Mouse (Mus musculus): ENCODE results near the gene Dnah12.
A peak's percentile ranks its signal among the peaks of the same experiment; 100 is the strongest.
"Not testable (repeated sequence)": the region's sequence is repeated elsewhere in the genome, so short reads cannot be mapped to it uniquely, and the experiment has no call there.

The Dnah12 gene

DNA sequence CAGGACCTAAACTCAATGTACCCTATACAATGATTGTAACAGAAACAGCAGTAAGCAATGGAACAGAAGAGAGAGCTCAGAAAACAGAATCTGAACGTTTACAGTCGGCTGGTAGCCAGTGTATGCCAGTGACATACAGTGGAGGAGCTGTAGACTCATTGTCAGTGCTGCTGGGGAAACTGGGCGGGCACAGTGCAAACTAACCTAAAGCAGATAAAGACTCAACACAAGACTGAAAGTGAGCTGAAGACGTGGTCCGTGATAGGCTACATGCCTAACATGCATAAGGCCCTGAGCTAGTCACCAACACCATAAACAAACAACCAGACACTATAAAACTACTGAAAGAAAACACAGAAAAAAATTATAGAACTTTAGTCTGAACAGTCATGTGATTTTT lies 188.6 kb downstream of the Dnah12 start:
- no peak for DNase-seq (ENCODE audit: low read depth)

DNA sequence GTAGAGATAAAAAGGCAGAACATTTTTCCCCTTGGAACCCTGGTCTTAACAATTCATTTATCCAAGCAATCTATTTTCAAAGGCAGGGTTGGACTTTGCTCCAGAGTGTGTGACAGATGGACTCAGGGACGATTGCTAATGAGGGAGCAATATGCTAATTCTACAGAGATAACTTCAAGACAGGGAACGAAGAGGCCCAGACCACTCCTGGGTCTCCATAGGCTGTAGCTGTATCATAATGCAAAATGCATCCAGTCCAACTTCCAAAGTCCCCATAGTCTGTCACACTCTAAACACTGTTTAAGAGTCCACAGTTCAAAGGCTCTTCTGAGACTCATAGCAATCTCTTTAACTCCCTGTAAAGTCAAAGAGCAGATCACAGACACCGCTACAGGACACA lies 194.2 kb downstream of the Dnah12 start:
- DNase-seq (ENCODE audit: low read depth), result no peak

DNA sequence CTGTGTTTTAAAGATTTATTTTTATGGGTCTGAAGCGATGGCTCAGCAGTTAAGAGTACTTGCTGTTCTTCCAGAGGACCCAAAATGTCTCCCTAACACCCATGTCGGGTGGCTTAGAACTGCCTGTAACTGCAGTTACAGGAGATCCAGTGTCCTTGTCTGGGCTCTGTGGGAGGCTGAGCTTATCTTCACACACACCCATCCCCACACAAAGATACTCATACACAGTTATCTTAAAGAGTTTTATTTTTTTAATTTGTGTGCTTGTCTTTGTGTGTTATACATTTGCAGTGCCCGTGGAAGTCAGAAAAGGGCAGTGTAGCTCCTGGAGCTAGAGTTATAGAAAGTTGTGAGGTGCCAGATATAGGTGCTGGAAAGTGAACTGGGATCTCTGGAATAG lies 197.7 kb downstream of the Dnah12 start:
- DNase-seq (ENCODE audit: low read depth), result no peak

DNA sequence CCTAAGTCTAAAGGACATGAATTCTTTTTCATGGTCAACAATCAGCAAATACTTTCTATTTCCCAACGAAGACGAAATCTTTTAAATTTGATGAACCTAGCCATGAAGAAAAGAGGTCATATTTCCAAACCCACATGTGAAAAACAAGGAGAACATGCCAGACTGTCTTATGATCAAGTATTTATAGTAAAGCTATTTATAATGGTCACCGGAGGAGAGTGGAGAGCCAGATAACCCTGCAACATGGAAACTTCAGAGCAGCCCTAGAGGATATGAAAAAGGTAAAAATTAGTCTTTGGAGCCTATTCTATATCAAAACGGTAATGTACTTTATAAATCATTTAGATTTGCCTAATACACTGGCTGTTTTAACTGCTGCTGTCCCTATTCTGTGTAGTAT lies 201.3 kb downstream of the Dnah12 start, which contains the start of gene Asb14:
Gene Asb14 (plus strand): TSS at position 166 of the 400 bp plus-strand sequence.
- DNase-seq (ENCODE audit: low read depth), result no peak

DNA sequence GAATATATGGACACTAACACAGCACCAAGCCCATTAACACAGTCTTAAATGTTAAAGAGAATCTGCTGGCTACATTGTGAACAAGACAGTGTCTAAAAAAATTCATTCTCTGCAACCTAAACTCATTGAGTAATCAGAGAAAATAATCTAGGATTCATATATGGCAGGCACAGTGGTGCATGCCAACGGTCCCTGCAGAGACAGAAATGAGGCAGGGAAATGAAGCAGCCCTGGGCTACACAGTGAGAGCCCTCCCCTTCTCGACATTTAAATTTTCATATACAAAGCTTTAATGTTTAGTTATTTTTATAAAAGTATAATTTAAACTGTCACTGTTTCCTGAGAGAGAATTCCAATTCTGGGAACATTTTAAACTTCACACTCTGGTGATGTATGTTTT lies 206.4 kb downstream of the Dnah12 start:
- no peak for DNase-seq (ENCODE audit: low read depth)

DNA sequence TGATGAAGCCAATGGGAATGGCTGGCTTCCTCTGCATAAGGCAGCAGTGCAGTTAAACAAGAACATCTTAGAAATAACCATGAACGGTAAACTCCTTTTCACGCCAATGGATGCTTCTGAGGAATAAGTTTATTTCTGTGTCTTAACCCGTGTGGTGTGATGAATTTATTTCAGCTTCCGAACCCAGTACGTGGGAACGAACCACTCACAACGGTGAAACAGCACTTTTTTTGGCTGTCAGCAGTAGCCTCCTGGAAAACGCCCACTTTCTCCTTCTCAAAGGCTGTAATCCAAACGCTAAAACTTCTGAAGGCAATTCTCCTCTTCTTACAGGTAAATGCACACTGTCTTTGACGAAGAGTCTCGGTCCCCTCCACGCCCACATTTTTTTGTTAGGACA lies 207.8 kb downstream of the Dnah12 start:
- DNase-seq (ENCODE audit: low read depth), result no peak

DNA sequence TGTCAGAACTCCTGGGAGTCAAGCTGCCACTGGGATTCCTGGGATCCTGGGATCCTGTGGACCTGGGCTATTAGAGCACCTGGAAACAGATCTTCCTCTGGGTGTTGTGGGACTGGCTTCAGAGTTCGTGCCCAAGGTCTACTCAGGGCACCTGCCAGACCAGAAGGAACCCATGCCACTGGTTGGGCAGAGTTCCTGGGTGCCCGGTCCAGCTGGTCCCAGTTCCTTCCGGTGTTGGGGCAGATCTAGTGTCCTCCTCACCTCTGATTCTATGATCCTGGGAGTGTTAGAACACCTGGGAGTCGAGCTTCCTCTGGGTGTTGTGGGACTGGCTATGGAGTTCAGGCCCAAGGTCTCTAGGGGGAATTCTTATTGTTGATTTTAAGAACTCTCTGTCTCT lies 214.3 kb downstream of the Dnah12 start:
- no peak for DNase-seq (ENCODE audit: low read depth)

DNA sequence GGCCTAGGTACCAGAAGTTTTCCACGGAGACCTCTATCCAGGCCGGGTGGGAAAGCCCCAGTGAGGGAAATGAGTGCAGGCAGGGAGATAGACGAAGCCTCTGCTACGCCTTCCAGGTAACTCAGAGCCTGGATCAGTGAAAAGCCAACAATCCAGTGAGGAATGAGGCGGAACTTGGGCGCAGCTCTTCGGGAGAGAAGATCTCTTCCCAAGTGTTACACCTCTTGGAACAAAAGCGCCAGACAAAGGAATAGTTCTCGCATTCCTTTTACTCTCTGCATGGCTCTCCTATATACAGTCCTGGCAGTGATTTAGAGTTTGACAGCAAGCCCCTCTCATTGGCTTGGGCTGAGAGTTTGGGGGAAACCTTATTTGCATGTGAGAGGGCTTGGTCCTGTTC lies 217.4 kb downstream of the Dnah12 start:
- not testable (repeated sequence) for DNase-seq (ENCODE audit: low read depth)

DNA sequence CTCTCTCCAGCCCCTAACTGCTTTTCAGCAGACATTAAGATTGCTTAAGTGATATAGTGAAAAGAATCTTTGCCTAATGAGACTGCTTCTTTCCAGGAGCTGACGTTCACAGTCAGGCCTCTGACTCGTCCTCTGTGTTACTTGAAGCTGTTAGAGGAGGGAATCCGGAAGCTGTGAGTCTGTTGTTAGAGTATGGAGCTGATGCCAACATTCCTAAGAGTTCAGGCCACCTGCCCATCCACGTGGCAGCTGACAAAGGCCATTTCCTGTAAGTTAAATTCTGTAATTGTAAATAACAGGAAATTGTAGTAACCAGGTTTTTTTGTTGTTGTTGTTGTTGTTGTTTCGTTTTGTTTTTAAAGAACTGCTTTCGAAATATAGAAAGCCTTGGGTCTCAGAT lies 218.1 kb downstream of the Dnah12 start:
- no peak for DNase-seq (ENCODE audit: low read depth)

DNA sequence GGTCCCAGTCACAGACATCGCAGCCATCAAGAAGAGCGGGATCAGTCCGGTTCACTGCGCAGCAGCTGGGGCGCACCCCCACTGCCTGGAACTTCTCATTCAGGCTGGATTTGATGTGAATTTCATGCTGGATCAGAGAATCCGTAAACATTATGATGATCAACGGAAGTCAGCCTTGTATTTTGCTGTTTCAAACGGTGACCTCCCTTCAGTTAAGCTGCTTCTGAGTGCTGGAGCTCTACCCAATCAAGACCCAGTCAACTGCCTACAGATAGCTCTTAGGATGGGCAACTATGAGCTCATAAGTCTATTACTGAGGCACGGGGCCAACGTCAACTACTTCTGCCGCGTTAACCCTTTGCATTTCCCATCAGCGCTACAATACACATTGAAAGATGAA lies 218.8 kb downstream of the Dnah12 start:
- DNase-seq (ENCODE audit: low read depth), result no peak

DNA sequence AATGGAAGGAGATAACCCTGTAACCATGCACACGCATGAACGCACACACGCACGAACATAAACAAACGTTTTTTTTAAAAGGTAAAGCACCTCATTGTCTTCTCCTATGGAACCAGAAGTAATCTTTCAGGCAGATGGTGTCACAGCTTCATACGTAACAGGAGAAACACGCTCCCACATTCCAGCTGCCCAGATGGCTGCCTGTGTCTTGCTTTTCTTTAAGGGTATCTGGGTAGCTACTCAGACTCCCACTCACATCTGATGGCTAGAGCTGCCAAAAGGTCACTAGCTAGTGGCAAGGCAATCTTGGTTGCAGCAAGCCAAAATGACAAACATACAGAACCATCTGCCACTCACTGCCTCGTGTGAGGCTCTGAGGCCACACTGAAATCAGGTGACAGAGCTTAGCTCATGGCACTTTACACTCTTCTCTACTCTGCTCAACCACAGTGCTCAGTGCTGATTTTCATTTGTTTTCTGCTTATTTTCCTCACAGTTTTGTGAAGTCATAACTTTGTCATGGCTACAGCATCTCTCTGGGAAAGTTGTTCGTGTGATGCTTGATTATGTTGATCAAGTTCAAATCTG lies 220.7 kb downstream of the Dnah12 start:
- no peak for DNase-seq (ENCODE audit: low read depth)

DNA sequence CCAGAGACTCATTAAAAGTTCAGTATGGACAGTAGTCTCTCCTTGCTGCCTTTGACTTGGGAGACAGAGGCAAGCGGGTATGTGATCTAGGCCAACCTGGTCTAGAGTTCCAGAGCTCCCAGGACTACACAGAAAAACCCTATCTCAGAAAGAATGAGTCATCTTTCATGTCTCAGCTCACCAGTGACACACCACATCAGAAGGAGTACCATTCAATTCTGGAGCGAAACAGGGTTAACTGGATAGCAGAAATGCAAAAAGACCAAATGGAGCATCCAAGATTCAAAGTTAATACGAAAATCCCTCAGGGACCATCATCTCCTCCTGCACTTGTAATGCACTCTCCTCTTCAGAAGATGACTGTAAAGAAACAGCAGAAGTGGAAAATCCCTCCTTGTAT lies 226.2 kb downstream of the Dnah12 start:
- DNase-seq (ENCODE audit: low read depth), result peak; percentile 14

DNA sequence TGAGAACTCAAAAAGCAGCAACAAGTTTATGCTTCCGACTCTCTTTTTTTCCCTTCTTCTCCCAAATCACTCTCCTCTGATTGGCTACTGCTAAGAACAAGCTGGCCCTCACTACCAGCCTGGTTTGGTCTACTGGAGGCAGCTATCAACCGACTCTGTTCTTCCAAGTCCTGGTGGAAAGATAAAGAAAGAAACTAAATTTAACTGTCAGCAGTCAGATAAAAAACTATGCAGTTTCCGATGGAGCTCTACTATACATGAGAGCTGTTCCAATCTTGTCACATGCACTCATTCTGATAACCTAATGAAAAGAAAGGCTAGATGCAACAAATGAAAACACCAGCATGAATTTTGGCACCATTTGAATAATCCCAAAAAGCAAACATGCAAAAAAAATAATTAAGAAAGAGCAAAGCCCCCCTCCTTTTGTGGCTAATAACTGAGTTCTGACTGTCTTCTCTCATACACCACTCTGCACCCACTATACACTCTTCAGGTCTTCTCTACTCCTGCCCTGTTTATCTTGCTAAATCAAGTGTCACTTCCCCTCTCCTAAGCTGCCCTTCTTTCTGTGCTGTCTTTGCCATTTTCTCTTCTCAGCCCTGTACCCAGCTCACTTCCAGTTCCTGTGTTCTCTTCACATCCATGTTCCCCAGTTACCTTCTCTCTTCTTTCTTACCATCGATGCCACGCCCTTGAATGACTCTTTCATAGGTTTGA lies 230.8 kb downstream of the Dnah12 start:
- DNase-seq (ENCODE audit: low read depth), result no peak

DNA sequence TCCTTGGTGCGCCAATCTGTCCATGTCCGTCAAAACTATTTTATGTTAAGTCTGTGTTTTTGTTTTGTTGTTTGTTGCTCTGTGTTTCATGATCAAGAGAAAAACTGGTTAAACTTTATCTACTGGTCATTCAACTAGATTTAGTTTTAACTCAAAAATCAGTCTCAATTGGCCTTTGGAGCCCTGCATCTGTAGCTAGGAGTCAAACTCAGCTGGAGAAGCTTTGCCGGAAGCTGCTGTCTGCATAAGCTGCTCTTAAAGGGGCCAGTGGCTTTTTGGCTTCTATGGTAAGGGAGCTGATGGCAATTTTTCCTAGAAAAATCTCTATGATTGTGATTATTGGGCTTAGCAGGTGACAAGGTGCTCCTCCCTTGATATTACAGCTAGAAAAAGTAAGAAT lies 241.8 kb downstream of the Dnah12 start:
- DNase-seq (ENCODE audit: low read depth), result no peak

DNA sequence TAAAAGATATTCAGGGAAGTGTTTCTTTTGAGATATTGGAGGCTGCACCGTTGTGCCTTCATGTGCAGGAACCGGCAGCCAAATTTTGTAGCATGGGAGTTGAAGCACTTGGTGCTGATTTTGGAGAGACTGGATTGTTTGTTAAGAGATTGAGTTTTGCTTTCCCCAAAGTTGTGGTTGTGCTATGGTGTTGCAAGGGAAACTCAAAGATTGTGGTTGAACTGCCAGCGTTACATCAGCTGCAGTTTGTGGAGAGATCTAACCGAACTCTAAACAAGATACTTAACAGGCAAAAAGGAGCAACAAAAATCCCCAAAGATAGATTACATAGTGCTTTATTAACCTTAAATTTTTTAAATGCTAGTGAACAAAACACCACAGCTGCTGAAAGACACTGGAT lies 242.5 kb downstream of the Dnah12 start:
- DNase-seq (ENCODE audit: low read depth), result peak; percentile 71
